Mouse (Mus musculus): Measurements from ENCODE around the gene Irf1.

DNA sequence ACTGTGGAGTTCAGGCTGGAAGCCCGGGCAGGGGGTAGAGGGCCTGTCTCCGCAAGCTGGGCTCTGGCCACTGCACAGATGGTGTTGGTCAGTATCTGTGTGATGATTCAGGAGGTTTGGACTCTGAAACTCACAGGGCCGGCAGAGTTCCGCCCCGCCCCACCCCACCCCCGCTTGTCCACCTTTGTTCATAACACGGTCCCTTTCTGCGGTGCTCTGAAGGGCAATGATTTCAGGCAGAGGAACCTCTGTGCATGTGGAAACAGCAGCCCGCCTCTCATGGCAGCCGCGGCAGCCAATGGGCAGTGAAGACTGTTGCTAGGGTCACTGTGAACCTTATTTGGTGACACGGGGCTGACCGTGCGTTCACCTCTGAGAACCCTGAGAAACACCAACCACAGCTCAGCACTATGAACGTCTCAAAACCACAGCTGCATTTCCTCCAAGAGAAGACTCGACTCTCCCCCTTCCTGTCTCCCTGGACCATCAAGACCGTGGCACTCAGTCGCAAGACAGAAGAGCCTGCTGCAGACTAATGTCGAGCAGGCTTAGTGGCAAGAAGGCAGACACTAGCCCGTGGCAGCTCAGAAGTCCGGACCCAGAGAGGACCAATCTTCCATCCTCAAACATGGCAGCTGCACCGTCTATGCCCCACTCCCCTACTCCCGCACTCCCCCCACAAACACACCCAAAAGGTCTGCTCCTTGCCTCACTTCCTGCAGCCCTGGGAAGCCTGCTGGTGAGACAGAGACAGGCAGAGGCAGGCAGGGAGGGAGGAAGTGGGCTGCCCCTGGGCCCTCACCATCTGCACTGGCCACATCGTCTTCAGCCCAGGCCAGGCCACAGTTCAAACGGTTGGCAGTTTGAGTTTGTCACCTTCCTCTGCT, 25.1 kb downstream of the Irf1 start:
- TF ChIP-seq CTCF (conservative IDR thresholded peaks at IDR 0.05; ENCODE audit: insufficient read depth, insufficient read length, low read depth, low read length) (peak; percentile 31), POLR2A (IDR thresholded peaks at IDR 0.05; ENCODE audit: low read depth, low read length) (no peak)

Data from kidney, adult 2 months (tissue).